Mouse (Mus musculus) midbrain, postnatal 0 days (tissue): ENCODE results near the gene Casp2. TPM values are rescaled to one million over a fixed set of nuclear protein-coding genes. Genes with fewer than 3 reads are reported as not detected.

Experiments used
- ATAC-seq: fragments of 200-750 bp; cut with Nextera tagmentation; 2 replicates; pipeline ENCODE4 v1.8.0; 2017; ENCODE audit warnings: moderate number of reproducible peaks, mild to moderate bottlenecking, moderate TSS enrichment, moderate library complexity; ENCODE audit not compliant: low FRiP score
- DNase-seq: peaks from one replicate; pipeline ENCODE4 v3.0.0-alpha.2; 2015; ENCODE audit warnings: low spot score
- H3K27ac ChIP-seq: fragments of 300-500 bp; sonication (generic); 2 replicates; pipeline ENCODE4 v1.5.1; 2014; ENCODE audit warnings: low read depth, mild to moderate bottlenecking, low read length, mixed read lengths
- H3K27me3 ChIP-seq: fragments of 300-500 bp; sonication (generic); 2 replicates; pipeline ENCODE4 v1.6.1; 2014; ENCODE audit warnings: low read length, control low read depth, mixed read lengths; ENCODE audit not compliant: insufficient read depth
- H3K36me3 ChIP-seq: fragments of 300-500 bp; sonication (generic); 2 replicates; pipeline ENCODE4 v1.6.1; 2014; ENCODE audit warnings: low read length, control low read depth, mixed read lengths; ENCODE audit not compliant: insufficient read depth
- H3K4me1 ChIP-seq: fragments of 300-500 bp; sonication (generic); 2 replicates; pipeline ENCODE4 v1.6.1; 2014; ENCODE audit warnings: mild to moderate bottlenecking, control low read depth, antibody characterized with exemption, low read length, mixed read lengths; ENCODE audit not compliant: insufficient read depth
- H3K4me2 ChIP-seq: fragments of 300-500 bp; sonication (generic); 2 replicates; pipeline ENCODE4 v1.6.1; 2014; ENCODE audit warnings: low read depth, mild to moderate bottlenecking, low read length, mixed read lengths; ENCODE audit not compliant: poor library complexity, severe bottlenecking
- H3K4me3 ChIP-seq: fragments of 300-500 bp; sonication (generic); 2 replicates; pipeline ENCODE4 v1.5.1; 2014; ENCODE audit warnings: low read depth, mild to moderate bottlenecking, low read length, moderate library complexity
- H3K9ac ChIP-seq: fragments of 300-500 bp; sonication (generic); replicated peaks from 2 replicates; pipeline ENCODE4 v1.6.1; 2014; ENCODE audit warnings: mild to moderate bottlenecking, low read length, moderate library complexity, mixed read lengths; ENCODE audit not compliant: poor library complexity, severe bottlenecking
- H3K9me3 ChIP-seq: fragments of 300-500 bp; sonication (generic); 2 replicates; pipeline ENCODE4 v1.6.1; 2016; ENCODE audit warnings: low read length, control low read depth
- CTCF ChIP-seq: IDR thresholded peaks from 2 replicates; pipeline ENCODE4 v1.5.1; 2016; ENCODE audit warnings: antibody characterized with exemption, mild to moderate bottlenecking
- WGBS: fragments of 180-500 bp; shearing (Covaris S2); extraction: QIAGEN DNeasy Blood & Tissue Kit; methylation state at CpG from one replicate; pipeline ENCODE4 v1.1.7; 2014; 5-methylcytosine and 5-hydroxymethylcytosine counted together
- polyA plus RNA-seq: library from polyadenylated mRNA; unstranded; fragments of >200 nt; fragmentation: Nextera tagmentation; extraction: Ambion mirVana; gene quantifications from 2 replicates; pipeline ENCODE4 v1.2.1, GENCODE M21; 2015
- total RNA-seq: library from RNA; depleted of rRNA; stranded (reverse); fragments of >200 nt; gene quantifications from 2 replicates; pipeline ENCODE4 v1.2.3, GENCODE M21; 2014

Gene Casp2
- total and polyA plus RNA-seq, 2 experiments from 2014 or later, result 17.9 to 42.6 TPM

- H3K4me1 ChIP-seq, result no peaks in the 10 kb centered on the region
- no peak for ATAC-seq
- TF ChIP-seq CTCF, result no peak
- WGBS, result 83% methylated on average over 3 of the region's 3 CpGs
- no peak overlapping the region for H3K4me2 ChIP-seq
- H3K27me3 ChIP-seq, result no peaks in the 10 kb centered on the region
- H3K36me3 ChIP-seq, result no peaks in the 10 kb centered on the region
- H3K9ac ChIP-seq, result no peak overlapping the region
- no peaks in the 10 kb centered on the region for H3K9me3 ChIP-seq
- H3K4me3 ChIP-seq, result no peak overlapping the region
- DNase-seq, result no peak
- H3K27ac ChIP-seq, result no peak overlapping the region
These were observed 33.6 kb upstream of the Casp2 start for GRCm38 (mm10) chr6:42231191-42231590.

GRCm38 (mm10) chr6:42237276-42237805 is 27.4 kb upstream of the Casp2 start:
- no peaks in the 10 kb centered on the region for H3K27me3 ChIP-seq
- H3K9ac ChIP-seq, result no peak overlapping the region
- no peak overlapping the region for H3K4me2 ChIP-seq
- no peaks in the 10 kb centered on the region for H3K9me3 ChIP-seq
- H3K36me3 ChIP-seq, result no peaks in the 10 kb centered on the region
- TF ChIP-seq CTCF, result no peak
- no peak overlapping the region for H3K4me3 ChIP-seq
- 74% methylated on average over 6 of the region's 6 CpGs for WGBS
- no peak for ATAC-seq
- DNase-seq, result no peak
- H3K27ac ChIP-seq, result no peak overlapping the region
- no peaks in the 10 kb centered on the region for H3K4me1 ChIP-seq

GRCm38 (mm10) chr6:42241311-42242045 is 23.3 kb upstream of the Casp2 start:
- no peak overlapping the region for H3K27ac ChIP-seq
- H3K4me2 ChIP-seq, result no peak overlapping the region
- ATAC-seq, result no peak
- H3K9ac ChIP-seq, result no peak overlapping the region
- no peaks in the 10 kb centered on the region for H3K27me3 ChIP-seq
- TF ChIP-seq CTCF, result no peak
- no peaks in the 10 kb centered on the region for H3K9me3 ChIP-seq
- no peak overlapping the region for H3K4me3 ChIP-seq
- DNase-seq, result no peak
- H3K36me3 ChIP-seq, result no peaks in the 10 kb centered on the region
- no peaks in the 10 kb centered on the region for H3K4me1 ChIP-seq
- WGBS, result 82% methylated on average over 6 of the region's 6 CpGs

- 2% methylated on average over 28 of the region's 28 CpGs for WGBS
- DNase-seq (peak; percentile 89), ATAC-seq (peak; percentile 99)
- no peaks in the 10 kb centered on the region for H3K27me3 ChIP-seq
- H3K9me3 ChIP-seq, result no peaks in the 10 kb centered on the region
- TF ChIP-seq CTCF, result no peak
- no peaks in the 10 kb centered on the region for H3K4me1 ChIP-seq
- peak within 1 kb of the TSS; percentile 70 for H3K4me2 ChIP-seq
- H3K27ac ChIP-seq, result no peak within 1 kb of the TSS
- H3K9ac ChIP-seq, result peak within 1 kb of the TSS; percentile 44; the same call in 1 of the 2 replicates
- H3K4me3 ChIP-seq, result peak within 1 kb of the TSS; percentile 45
- H3K36me3 ChIP-seq, result no peaks in the 10 kb centered on the region
These were observed 19.0 kb upstream of the Casp2 start, which contains the start of gene Gstk1 for GRCm38 (mm10) chr6:42245711-42246353. TSS of gene Gstk1 (plus strand) at chr6:42245935.

- H3K4me3 ChIP-seq, result 0 out of 2 replicates have a peak overlapping the region, but pooled peaks have one; percentile 9
- no peak overlapping the region for H3K9ac ChIP-seq
- peak overlapping the region; percentile 31 for H3K4me2 ChIP-seq
- H3K36me3 ChIP-seq, result no peaks in the 10 kb centered on the region
- DNase-seq, result peak; percentile 18
- TF ChIP-seq CTCF, result no peak
- 12% methylated on average over 8 of the region's 8 CpGs for WGBS
- no peaks in the 10 kb centered on the region for H3K4me1 ChIP-seq
- ATAC-seq, result no peak
- H3K27ac ChIP-seq, result no peak overlapping the region
- no peaks in the 10 kb centered on the region for H3K9me3 ChIP-seq
- no peaks in the 10 kb centered on the region for H3K27me3 ChIP-seq
These were observed 17.6 kb upstream of the Casp2 start for GRCm38 (mm10) chr6:42247173-42247572.

- DNase-seq, result no peak
- Histone ChIP-seq H3K27ac (no peak overlapping the region), H3K27me3 (no peaks in the 10 kb centered on the region), H3K4me1 (no peaks in the 10 kb centered on the region), H3K4me2 (0 out of 2 replicates have a peak overlapping the region, but pooled peaks have one; percentile 31), H3K36me3 (no peaks in the 10 kb centered on the region), H3K4me3 (no peak overlapping the region), H3K9ac (no peak overlapping the region), H3K9me3 (no peaks in the 10 kb centered on the region)
- no peak for ATAC-seq
- WGBS, result 64% methylated on average over 1 of the region's 1 CpGs
- no peak for TF ChIP-seq CTCF
These were observed 16.8 kb upstream of the Casp2 start for GRCm38 (mm10) chr6:42247981-42248380.
